Mouse (Mus musculus): ENCODE measurements around the gene Zfp146.
A peak's percentile ranks its signal among the peaks of the same experiment; 100 is the strongest.
"Not testable (repeated sequence)": the region's sequence is repeated elsewhere in the genome, so short reads cannot be mapped to it uniquely, and the experiment has no call there.

The Zfp146 gene

DNA sequence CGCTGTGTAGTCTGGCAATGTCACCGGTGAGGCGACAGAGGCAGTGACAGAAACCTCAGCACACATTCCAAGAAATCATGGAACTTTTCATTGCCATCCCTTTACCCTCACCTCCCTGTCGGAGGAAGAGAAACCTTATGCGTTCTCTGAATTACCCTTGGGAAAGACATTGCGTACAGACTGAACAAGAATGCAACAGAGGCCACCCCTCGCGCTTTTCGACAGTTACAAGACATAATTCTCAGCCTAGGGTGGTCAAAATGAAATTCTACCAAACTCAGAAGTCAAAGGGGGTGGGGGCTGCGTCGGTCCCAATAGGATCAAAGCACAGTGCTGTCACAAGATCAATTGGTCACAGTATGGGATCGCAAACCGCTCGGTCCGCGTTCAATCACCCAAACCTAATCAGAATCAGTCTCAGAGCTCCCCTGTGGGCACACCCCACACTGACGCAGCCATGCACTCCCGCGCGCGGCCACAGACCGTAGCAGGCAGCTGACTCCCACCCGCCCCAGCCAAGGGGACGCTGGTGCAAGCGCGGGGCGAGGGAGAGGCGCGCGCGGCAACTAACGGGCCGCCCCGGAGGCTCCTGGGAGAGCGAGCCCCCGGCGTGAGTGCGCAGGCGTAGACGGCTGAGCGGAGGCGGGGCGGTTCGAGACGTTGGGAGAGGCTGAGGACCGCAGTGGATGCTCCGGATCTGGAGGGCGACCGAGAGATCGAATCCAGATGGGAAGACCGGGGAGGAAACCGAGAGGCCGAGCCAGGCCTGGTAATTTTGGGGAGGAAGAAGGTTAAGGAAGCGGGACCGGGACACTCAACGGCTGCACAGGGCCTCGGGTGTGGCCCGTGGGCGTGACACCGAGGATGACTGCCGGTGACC, 48.0 kb downstream of the Zfp146 start, which contains the start of gene Zfp382:
Gene Zfp382 (plus strand): TSS at position 635 of the 880 bp plus-strand sequence.
- DNase-seq: peak; percentile 80

GRCm38 (mm10) chr7:30117935-30118334, 51.6 kb downstream of the Zfp146 start:
- not testable (repeated sequence) for DNase-seq

GRCm38 (mm10) chr7:30116076-30116475, 53.5 kb downstream of the Zfp146 start:
- DNase-seq: no peak

Measured in kidney, adult 8-10 months (tissue).